Mouse (Mus musculus) stomach, postnatal 0 days (tissue): ENCODE measurements around the gene Mydgf.

ENCODE experiments used
- CTCF ChIP-seq: IDR thresholded peaks from 2 replicates; pipeline ENCODE4 v1.5.1; 2016; ENCODE audit warnings: antibody characterized with exemption, low read depth, mild to moderate bottlenecking, moderate library complexity
- EP300 ChIP-seq: optimal IDR thresholded peaks from 2 replicates; pipeline ENCODE3; 2016; ENCODE audit warnings: antibody characterized with exemption

- peak; percentile 23 for TF ChIP-seq CTCF
- TF ChIP-seq EP300: no peak
Measured at GRCm38 (mm10) chr17:56162231-56162774, 21.4 kb downstream of the Mydgf start, which contains the start of gene Tnfaip8l1.
